Mouse (Mus musculus) ES-E14 (cell line): ENCODE measurements at regions not wholly inside any gene's neighbourhood (a gene's known extent, or its start where the extent isn't known, plus 50 kb on each side); places are given as distances from the start of the nearest gene placed in this dataset.

Source experiments
- HCFC1 ChIP-seq: IDR thresholded peaks from 2 replicates; pipeline ENCODE4 v1.6.1; 2012; ENCODE audit warnings: low read length, inconsistent platforms, borderline replicate concordance; ENCODE audit not compliant: insufficient read depth
- ZNF384 ChIP-seq: IDR thresholded peaks from 2 replicates; pipeline ENCODE4 v1.6.1; 2012; ENCODE audit warnings: low read depth, low read length, inconsistent platforms

GRCm38 (mm10) chr14:102361589-102361988 is 620.8 kb downstream of the Kctd12 start:
- TF ChIP-seq HCFC1: no peak
- no peak for TF ChIP-seq ZNF384
